Mouse (Mus musculus) E14TG2a.4 (cell line): ENCODE measurements around the gene Ghitm.

Experiments used
- CTCF ChIP-seq: conservative IDR thresholded peaks from 2 replicates; pipeline ENCODE4 v1.5.1; 2014; ENCODE audit warnings: low read length
- NANOG ChIP-seq: IDR thresholded peaks from 2 replicates; pipeline ENCODE4 v1.6.1; 2014; ENCODE audit warnings: borderline replicate concordance, low read length, mixed read lengths

DNA sequence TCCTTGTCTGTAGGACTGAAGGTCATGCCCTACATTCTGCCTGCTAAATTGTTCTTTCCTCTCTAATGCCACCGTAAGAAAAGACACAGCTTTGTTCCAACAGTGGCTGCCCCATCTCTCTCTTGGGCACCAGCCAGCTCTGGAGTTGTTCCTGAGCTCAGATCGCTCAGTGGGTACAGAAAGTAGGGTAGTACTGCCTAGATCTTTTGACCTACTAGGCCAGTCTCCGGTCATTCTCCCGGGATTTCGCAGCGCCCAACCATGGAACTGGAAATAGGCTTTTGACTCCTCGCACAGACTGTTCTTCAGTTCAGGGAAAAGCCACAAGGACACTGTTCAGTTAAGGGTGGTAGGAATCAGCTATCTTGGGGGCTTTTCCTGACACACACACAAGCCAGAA is 22.1 kb downstream of the Ghitm start:
- no peak for TF ChIP-seq CTCF
- TF ChIP-seq NANOG = no peak
